Mouse (Mus musculus): ENCODE results near the gene Akap13.
"Not testable (repeated sequence)": the region's sequence is repeated elsewhere in the genome, so short reads cannot be mapped to it uniquely, and the experiment has no call there.

The Akap13 gene

GRCm38 (mm10) chr7:75596058-75596748 is 140.9 kb downstream of the Akap13 start:
- DNase-seq (ENCODE audit: low spot score in 2 of 2) = peak; percentile 50 to 70

- no peak for DNase-seq (ENCODE audit: low spot score in 2 of 2)
Observed at GRCm38 (mm10) chr7:75597840-75598239, 142.5 kb downstream of the Akap13 start.

DNA sequence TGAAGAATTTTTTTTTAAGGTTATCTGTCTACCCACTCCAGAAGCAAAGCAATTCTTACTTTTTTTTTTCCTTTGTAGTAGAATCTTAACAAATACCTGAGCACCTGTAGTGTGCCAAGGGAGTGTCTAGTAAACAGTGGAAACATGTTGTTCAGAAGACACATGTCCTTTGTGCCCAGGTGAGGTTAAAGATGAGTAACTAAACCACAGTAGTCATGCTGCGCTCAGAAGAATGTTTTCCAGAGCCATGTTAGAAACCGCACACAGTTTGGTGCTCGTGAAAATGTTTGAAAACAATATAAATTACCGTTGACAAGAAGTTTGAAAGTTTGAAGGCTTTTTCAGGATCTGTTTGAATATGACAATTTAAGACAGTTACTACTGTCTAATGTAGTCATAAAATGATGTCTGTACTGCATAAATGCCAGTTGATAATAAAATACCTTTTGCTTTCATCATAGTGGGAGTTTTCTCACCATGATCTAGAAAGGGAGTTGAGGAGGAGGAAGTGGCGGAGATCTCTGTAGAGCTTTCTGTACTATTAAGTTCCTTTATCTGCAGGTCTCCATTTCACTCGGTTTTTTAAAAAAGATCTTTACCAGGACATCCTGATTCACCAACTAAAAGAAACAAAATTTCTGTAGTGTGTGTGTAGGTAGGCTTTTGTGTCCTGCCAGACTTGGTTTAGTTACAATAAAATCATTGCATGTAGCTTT is 145.2 kb downstream of the Akap13 start:
- peak; percentile 26 to 40 for DNase-seq (ENCODE audit: low spot score in 2 of 2)

DNA sequence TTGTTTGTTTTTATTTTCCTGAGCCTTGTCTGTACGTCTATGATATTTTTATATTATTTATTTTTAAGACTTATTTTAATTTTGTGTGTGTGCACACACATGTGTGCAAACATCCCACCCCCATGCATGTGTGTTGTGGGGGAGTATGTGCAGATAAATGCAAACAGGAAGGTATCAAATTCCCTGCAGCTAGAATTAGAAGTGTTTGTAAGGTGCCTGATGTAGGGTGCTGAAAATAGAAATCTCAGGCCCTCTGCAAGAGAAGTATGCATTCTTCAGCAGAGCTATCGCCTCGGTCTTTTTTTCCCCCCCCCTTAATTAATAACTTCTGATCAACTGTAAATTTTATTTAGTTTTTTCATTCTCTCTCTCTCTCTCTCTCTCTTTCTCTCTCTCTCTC is 151.9 kb downstream of the Akap13 start:
- DNase-seq (ENCODE audit: low spot score in 2 of 2) = no peak

GRCm38 (mm10) chr7:75608716-75609115 is 153.4 kb downstream of the Akap13 start:
- DNase-seq (ENCODE audit: low spot score in 2 of 2) = no peak

- DNase-seq (ENCODE audit: low spot score in 2 of 2) = peak; percentile 80 to 83
Observed at GRCm38 (mm10) chr7:75609456-75610262, 154.3 kb downstream of the Akap13 start.

GRCm38 (mm10) chr7:75610391-75610790 is 155.1 kb downstream of the Akap13 start:
- peak; percentile 77 to 80 for DNase-seq (ENCODE audit: low spot score in 2 of 2)

DNA sequence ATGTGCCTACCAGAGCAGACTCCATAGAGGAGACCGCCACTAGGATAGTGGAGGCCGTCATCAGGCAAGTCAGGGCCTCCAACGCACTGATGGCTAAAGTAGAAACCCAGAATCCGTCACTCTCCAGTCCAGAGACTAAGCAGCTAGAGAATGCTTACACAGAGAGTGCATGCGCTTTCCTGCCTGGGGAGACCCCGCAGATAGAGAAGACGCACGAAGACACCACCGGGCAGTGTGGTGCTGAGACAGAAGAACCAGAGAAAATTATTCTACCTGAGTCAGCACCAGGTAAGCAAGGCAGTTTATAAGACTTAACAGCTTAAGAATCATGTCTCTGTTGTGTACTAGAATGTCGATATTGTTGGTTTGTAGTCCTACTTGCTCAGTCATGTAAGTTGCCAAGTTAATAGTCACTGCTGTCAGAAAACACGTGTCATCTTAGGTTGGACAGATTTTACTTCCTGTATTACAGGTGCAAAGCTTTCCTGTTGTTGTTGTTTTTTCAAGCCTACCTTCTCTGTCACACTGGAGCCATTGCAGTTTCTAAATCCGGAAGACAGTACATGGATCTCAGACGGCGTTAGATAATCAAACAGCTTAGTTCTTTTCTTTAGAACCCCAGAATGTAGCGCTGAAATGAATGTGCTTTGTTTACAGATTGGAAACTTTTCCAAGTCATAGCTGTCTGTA is 156.1 kb downstream of the Akap13 start:
- DNase-seq (ENCODE audit: low spot score in 2 of 2) = peak in 1 of 2 experiments; percentile 22

DNA sequence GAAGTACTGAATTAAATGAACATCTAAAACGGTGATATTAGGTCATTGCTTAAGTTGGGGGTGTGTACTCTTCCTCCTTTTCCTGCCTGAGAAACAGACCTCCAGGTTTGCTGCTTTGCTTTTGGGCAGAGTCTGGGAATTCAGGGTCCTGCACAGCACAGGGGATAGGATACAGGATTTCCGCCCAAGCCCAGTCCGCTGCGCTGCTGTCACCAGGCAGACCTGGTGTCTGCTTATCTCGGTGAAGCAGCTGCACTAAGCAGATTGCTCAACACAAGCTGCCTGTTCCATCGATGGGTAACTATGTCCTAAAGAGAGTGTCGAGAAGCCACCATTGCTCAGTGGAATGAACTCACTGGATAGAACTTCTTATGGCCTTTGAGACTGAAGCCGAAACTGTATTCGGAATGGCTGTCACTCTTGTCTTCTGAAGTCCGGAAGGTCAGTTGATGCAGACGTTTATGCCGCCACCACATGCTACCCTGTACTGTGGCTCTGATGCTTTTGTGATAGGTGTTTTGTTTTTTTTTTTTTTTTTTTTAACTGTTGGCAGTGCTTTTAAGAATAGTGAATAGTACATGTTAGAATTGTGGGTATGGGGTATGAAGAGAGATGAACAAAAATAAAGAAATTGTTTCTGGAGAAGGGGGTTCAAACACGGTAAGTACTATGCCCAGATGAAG is 156.8 kb downstream of the Akap13 start:
- DNase-seq (ENCODE audit: low spot score in 2 of 2) = peak; percentile 44 to 65

GRCm38 (mm10) chr7:75612683-75613053 is 157.3 kb downstream of the Akap13 start:
- DNase-seq (ENCODE audit: low spot score in 2 of 2) = no peak

DNA sequence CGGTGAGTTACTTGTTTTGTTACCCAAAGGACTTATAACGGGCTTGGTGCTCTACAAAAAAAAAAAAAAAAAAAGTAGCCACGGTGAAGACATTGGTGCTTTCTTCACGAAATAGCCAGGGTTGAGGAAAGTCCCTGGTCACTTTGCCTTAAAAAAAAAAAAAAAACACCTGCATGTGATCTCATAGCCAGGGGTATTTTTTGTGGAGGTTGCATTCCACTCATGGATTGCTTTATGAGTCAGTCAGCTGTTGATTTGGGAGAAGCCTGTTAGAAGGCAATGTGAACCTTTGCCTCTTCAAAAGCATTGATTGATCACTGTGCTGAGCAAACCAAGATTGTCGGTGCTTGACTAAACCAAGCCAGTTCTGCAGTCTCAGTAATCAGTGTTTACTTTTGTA is 157.9 kb downstream of the Akap13 start:
- DNase-seq (ENCODE audit: low spot score in 2 of 2) = peak; percentile 29 to 37

- DNase-seq (ENCODE audit: low spot score in 2 of 2) = no peak
Observed at GRCm38 (mm10) chr7:75614826-75615225, 159.5 kb downstream of the Akap13 start.

DNA sequence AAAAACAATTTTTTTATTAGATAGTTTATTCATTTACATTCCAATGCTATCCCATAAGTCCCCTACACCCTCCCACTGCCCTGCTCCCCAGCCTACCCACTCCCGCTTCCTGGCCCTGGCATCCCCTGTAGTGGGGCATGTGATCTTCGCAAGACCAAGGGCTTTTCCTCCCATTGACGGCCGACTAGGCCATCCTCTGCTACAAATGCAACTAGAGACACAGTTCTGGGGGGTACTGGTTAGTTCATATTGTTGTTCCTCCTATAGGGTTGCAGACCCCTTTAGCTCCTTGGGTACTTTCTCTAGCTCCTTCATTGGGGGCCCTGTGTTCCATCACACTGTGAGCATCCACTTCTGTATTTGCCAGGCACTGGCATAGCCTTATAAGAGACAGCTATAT is 161.9 kb downstream of the Akap13 start:
- not testable (repeated sequence) for DNase-seq (ENCODE audit: low spot score in 2 of 2)

DNA sequence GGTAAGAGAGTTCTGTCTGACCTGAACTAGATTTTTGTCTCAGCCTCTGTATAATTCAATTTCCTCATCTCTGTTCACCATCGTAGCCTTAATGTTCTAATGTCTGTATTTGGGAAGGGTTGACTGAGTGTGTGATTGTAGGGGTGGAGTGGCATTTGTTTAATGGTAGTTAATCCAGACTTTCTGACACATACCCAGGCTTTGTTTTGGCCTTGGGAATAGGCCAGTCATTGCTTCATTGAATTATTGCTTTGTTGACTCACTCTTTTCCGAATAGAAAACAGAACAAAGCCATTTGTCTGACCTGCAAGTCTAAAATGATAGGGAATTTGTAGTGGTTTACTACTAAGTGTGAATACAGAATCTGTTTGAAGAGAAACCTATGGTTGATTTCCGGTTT is 163.4 kb downstream of the Akap13 start:
- DNase-seq (ENCODE audit: low spot score in 2 of 2) = no peak

DNA sequence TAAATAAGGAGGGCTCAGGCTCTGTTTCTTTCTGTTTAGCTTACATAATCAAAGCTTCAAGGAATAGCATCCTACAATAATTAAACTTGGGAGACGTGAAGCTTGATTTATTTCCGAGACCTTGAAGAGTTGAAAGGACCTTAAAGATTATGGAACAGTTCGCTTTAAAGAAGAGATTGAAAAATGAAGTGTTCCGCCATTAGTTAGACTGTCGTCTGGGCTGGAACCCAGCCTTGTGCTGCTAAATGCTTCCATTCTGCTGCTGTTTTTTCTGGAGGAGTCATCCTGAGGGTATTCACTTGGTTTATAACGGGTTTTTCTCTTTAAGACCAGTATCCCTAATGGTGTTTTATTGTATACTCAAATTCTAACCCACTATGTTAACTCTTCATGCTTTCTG is 164.5 kb downstream of the Akap13 start:
- DNase-seq (ENCODE audit: low spot score in 2 of 2) = no peak

GRCm38 (mm10) chr7:75620395-75620960 is 165.1 kb downstream of the Akap13 start:
- DNase-seq (ENCODE audit: low spot score in 2 of 2) = no peak

- DNase-seq (ENCODE audit: low spot score in 2 of 2) = no peak
Observed at GRCm38 (mm10) chr7:75620976-75621375, 165.6 kb downstream of the Akap13 start.

DNA sequence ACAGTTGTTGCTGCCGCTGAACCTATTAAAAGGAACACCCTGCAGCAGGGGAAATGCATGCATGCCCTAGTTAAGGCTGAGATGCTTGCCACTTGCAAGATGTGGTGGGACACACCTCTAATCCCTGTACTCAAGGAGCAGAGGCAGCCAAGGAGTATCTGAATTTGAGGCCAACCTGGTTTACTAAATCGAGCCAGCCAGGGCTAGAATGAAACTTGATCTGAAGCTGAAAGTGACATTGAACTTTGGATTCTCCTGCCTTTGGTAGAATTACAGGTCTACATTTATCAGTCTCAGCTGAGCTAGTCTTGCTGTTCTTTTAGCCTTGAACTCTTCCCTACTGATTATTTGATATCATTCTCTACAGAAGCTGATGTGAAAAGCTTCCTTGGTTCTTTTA is 172.5 kb downstream of the Akap13 start:
- DNase-seq (ENCODE audit: low spot score in 2 of 2) = no peak

DNA sequence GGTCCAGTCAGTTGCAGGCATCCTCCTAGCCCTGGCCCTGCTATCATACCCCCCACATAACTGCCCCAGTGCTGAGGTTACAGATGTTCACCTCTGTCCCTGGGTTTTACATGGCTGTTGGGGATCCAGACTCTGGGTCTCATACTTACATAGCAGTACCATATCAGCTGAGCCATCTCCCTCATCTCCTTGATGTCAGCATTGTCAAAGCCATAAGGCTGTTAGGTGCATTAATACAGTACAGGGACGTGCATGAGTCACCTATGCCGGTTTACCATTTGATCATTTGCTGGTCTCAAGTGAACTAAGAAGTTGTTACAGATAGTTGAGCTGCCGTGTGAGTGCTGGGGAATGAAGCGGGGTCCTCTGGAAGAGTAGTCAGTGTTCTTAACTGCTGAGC is 174.3 kb downstream of the Akap13 start:
- no peak for DNase-seq (ENCODE audit: low spot score in 2 of 2)

DNA sequence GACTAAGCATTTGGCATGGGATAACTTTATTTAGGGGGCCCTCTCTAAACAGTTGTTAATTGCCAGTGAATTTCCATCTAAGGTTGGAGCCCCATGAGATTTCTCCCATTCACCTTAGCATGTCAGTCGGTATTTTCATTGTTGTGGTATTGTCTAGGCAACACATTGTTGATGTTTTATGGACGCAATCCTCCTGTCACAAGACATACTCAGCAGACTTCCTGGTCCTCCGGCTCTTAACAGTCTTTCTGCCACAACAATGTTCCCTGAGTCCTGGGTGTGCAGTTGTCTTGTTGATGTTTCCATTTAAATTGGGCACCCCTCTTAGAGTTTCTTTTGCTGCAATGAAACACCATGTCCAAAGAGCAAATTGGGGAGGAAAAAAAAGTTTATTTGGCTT is 177.6 kb downstream of the Akap13 start:
- DNase-seq (ENCODE audit: low spot score in 2 of 2) = no peak

DNA sequence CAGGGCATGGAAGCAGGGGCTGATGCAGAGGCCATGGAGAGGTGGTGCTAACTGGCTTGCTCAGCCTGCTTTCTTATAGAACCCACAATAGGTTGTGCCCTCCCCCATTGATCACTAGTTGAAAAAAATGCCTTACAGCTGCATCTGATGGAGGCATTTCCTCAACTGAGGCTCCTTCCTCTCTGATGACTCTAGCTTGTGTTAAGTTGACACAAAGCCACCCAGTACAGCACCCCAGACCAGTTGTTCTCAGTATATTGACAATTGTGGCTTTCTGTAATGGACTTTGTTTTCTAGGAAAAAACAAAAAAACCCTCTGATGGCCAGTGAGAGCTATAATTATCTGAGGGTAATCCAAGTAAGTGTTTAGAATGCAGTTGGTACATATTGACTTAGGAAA is 178.1 kb downstream of the Akap13 start:
- DNase-seq (ENCODE audit: low spot score in 2 of 2) = no peak

Data from natural killer cell, adult 2 months (primary cell).